In genomic region chr8:87049196-87049595, GRCm38 (mm10) we compare ENCODE assay signal across 15 mouse cellular contexts.
DNase-seq lines count a peak whose midpoint lies in the region; ATAC-seq lines count a peak whose summit lies in the region.
"Had no signal": no experiment of that assay in that cellular context is flagged by ENCODE, and none has a peak within 500 bp of the region (broad histone marks: within the 10 kb centered on the region; RNA-seq: fewer than 3 reads in every experiment).

No protein-coding gene starts in this region.

- H3K27me3 ChIP-seq in intestine, embryonic 16.5 days (replicated peaks; ENCODE audit: control insufficient read depth, insufficient read depth, low read length): no peaks in the 10 kb centered on the region
- H3K27me3 ChIP-seq: embryonic facial prominence, embryonic 13.5 days; embryonic facial prominence, embryonic 15.5 days; forebrain, embryonic 12.5 days had no signal

- no peaks in the 10 kb centered on the region for H3K4me1 ChIP-seq in intestine, embryonic 16.5 days (ENCODE audit: control insufficient read depth, insufficient read depth, low read length)
- H3K4me1 ChIP-seq: embryonic facial prominence, embryonic 13.5 days; embryonic facial prominence, embryonic 15.5 days; forebrain, embryonic 10.5 days; forebrain, embryonic 12.5 days had no signal

- no peak overlapping the region for H3K27ac ChIP-seq in intestine, embryonic 16.5 days (ENCODE audit: low read length)
- H3K27ac ChIP-seq: embryonic facial prominence, embryonic 13.5 days; embryonic facial prominence, embryonic 15.5 days; forebrain, embryonic 10.5 days; forebrain, embryonic 12.5 days had no signal

- no peaks in the 10 kb centered on the region for H3K9me3 ChIP-seq in intestine, embryonic 16.5 days (ENCODE audit: control insufficient read depth, low read length)
- H3K9me3 ChIP-seq: embryonic facial prominence, embryonic 13.5 days; embryonic facial prominence, embryonic 15.5 days; forebrain, embryonic 10.5 days; forebrain, embryonic 12.5 days had no signal

- no peak for ATAC-seq in intestine, embryonic 16.5 days
- ATAC-seq: forebrain, embryonic 14.5 days; forebrain, embryonic 16.5 days had no signal

- 78% methylated on average over 4 of the region's 4 CpGs for WGBS in intestine, embryonic 16.5 days

- no peak overlapping the region for H3K4me2 ChIP-seq in intestine, embryonic 16.5 days (ENCODE audit: low read depth, low read length)
- H3K4me2 ChIP-seq: embryonic facial prominence, embryonic 13.5 days; embryonic facial prominence, embryonic 15.5 days; forebrain, embryonic 12.5 days had no signal

- no peak overlapping the region for H3K4me3 ChIP-seq in intestine, embryonic 16.5 days (ENCODE audit: low read length)
- H3K4me3 ChIP-seq: embryonic facial prominence, embryonic 13.5 days; embryonic facial prominence, embryonic 15.5 days; erythroblast, embryonic 14.5 days; forebrain, embryonic 10.5 days; forebrain, embryonic 12.5 days had no signal

- peak; percentile 9 for DNase-seq in 3134 (ENCODE audit: extremely low read depth, insufficient read length, low spot score)
- peak; percentile 70 for DNase-seq in 3T3-L1 (ENCODE audit: low read depth, low spot score)
- peak; percentile 7 for DNase-seq in skeletal muscle tissue, adult 2 months (ENCODE audit: low read depth, low spot score)
- DNase-seq in thymus, postnatal 25 days: no peak
- DNase-seq: adrenal gland, adult 8-10 months; adrenal gland, postnatal 36 days; embryo, embryonic 11 days had no signal

- no peak overlapping the region for H3K9ac ChIP-seq in intestine, embryonic 16.5 days (ENCODE audit: low read depth, low read length)
- H3K9ac ChIP-seq: embryonic facial prominence, embryonic 13.5 days; embryonic facial prominence, embryonic 15.5 days; forebrain, embryonic 12.5 days had no signal

- no peaks in the 10 kb centered on the region for H3K36me3 ChIP-seq in intestine, embryonic 16.5 days (ENCODE audit: control insufficient read depth, insufficient read depth, low read length)
- H3K36me3 ChIP-seq: embryonic facial prominence, embryonic 13.5 days; embryonic facial prominence, embryonic 15.5 days; forebrain, embryonic 10.5 days; forebrain, embryonic 12.5 days had no signal
